Mouse (Mus musculus) liver, embryonic 14.5 days (tissue): ENCODE data around the gene Mief2. TPM values are rescaled to one million over a fixed set of nuclear protein-coding genes. Genes with fewer than 3 reads are reported as not detected.
A peak's percentile ranks its signal among the peaks of the same experiment; 100 is the strongest.

Experiments
- ATAC-seq: fragments of 200-750 bp; cut with Nextera tagmentation; 2 replicates; pipeline ENCODE4 v1.8.0; 2017; ENCODE audit warnings: moderate number of reproducible peaks, mild to moderate bottlenecking, moderate library complexity; ENCODE audit not compliant: insufficient read depth
- DNase-seq, 3 experiments: peaks; one replicate each; pipeline ENCODE4 v3.0.0-alpha.2; 2012 to 2013; ENCODE audit warnings: low read depth in 3 of 3, low spot score in 3 of 3
- H3K27ac ChIP-seq: fragments of 300-500 bp; sonication (generic); 2 replicates; pipeline ENCODE4 v1.5.1; 2014; ENCODE audit warnings: moderate library complexity, mild to moderate bottlenecking, control low read depth, inconsistent platforms
- H3K27me3 ChIP-seq: fragments of 300-500 bp; sonication (generic); 2 replicates; pipeline ENCODE4 v1.6.1; 2014; ENCODE audit warnings: mild to moderate bottlenecking, low read length, moderate library complexity; ENCODE audit not compliant: control insufficient read depth, insufficient read depth
- H3K36me3 ChIP-seq: fragments of 300-500 bp; sonication (generic); replicated peaks from 2 replicates; pipeline ENCODE4 v1.6.1; 2014; ENCODE audit warnings: low read depth; ENCODE audit not compliant: control insufficient read depth, insufficient read depth
- H3K4me1 ChIP-seq, 2 experiments: fragments of 200-500 bp in 1 of 2; fragments of 300-500 bp in 1 of 2; sonication (generic) in 1 of 2; replicated peaks; 2 replicates each; pipeline ENCODE4 v1.6.1; 2012 to 2014; ENCODE audit warnings: antibody characterized with exemption in 1 of 2, inconsistent platforms in 1 of 2, low read length in 1 of 2; ENCODE audit not compliant: control insufficient read depth in 2 of 2, insufficient read depth in 2 of 2
- H3K4me2 ChIP-seq: fragments of 300-500 bp; sonication (generic); 2 replicates; pipeline ENCODE4 v1.6.1; 2014; ENCODE audit warnings: low read depth, mild to moderate bottlenecking, control low read depth, moderate library complexity
- H3K4me3 ChIP-seq, 2 experiments: fragments of 200-500 bp in 1 of 2; fragments of 300-500 bp in 1 of 2; sonication (generic) in 1 of 2; 2 replicates each; pipeline ENCODE4 v1.5.1; 2012 to 2014; ENCODE audit warnings: low read depth in 2 of 2, low read length in 2 of 2, mild to moderate bottlenecking in 2 of 2, control low read depth in 1 of 2, inconsistent platforms in 1 of 2, moderate library complexity in 1 of 2; ENCODE audit not compliant: insufficient read depth in 1 of 2
- H3K9ac ChIP-seq: fragments of 300-500 bp; sonication (generic); replicated peaks from 2 replicates; pipeline ENCODE4 v1.6.1; 2014; ENCODE audit warnings: mild to moderate bottlenecking, control low read depth, moderate library complexity
- H3K9me3 ChIP-seq: fragments of 300-500 bp; sonication (generic); 2 replicates; pipeline ENCODE4 v1.6.1; 2016; ENCODE audit warnings: low read length, mixed read lengths; ENCODE audit not compliant: control insufficient read depth
- CTCF ChIP-seq: IDR thresholded peaks from 2 replicates; pipeline ENCODE4 v1.5.1; 2016; ENCODE audit warnings: antibody characterized with exemption, low read depth, control low read depth
- EP300 ChIP-seq: IDR thresholded peaks from 2 replicates; pipeline ENCODE4 v1.6.1; 2016; ENCODE audit warnings: antibody characterized with exemption, low read depth
- WGBS: fragments of 180-500 bp; shearing (Covaris S2); extraction: QIAGEN DNeasy Blood & Tissue Kit; methylation state at CpG from one replicate; pipeline ENCODE4 v1.1.7; 2014; ENCODE audit not compliant: insufficient replicate concordance; 5-methylcytosine and 5-hydroxymethylcytosine counted together
- polyA plus RNA-seq, 2 experiments: library from polyadenylated mRNA; depleted of rRNA in 1 of 2; stranded (reverse) in 1 of 2; unstranded in 1 of 2; fragments of >200 nt; fragmentation: Nextera tagmentation in 1 of 2; extraction: Ambion mirVana in 1 of 2; gene quantifications; 2 replicates each; pipeline versions ENCODE4 v1.2.1 to v1.2.3; 2012 to 2014

Mief2 gene
- polyA plus RNA-seq, 2 experiments, result 1.8 TPM

DNA sequence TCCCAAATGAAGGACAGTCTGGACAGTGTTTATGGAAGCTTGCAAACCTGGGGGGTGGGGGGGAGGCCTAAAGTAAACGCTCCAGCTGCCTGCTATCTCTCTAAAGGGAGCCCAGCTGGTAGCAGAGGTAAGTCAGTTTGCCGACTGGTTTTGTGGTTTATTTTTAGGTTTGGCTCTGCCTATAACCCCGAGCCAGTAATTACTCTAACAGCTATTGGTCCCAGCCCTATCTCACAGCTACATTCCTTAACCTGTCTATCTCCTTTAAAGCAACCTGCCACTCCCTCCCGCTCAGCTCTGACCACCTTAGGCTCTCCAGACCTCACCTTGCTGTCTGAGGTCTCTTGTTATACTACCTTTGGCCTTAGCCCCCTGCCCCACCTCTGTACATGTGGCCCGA lies 8.9 kb upstream of the Mief2 start:
- no peak overlapping the region for H3K4me3 ChIP-seq
- no peak overlapping the region for H3K4me2 ChIP-seq
- 39% methylated on average over 5 of the region's 5 CpGs for WGBS
- TF ChIP-seq EP300 (no peak), CTCF (no peak)
- DNase-seq (no peak), ATAC-seq (peak; percentile 11; the same call in 1 of the 2 replicates)
- no peaks in the 10 kb centered on the region; a peak in 1 of 4 replicates for H3K4me1 ChIP-seq
- no peaks in the 10 kb centered on the region for H3K9me3 ChIP-seq
- no peaks in the 10 kb centered on the region; the same call in 1 of the 2 replicates for H3K36me3 ChIP-seq
- H3K9ac ChIP-seq, result no peak overlapping the region
- no peak overlapping the region for H3K27ac ChIP-seq
- H3K27me3 ChIP-seq, result no peaks in the 10 kb centered on the region

DNA sequence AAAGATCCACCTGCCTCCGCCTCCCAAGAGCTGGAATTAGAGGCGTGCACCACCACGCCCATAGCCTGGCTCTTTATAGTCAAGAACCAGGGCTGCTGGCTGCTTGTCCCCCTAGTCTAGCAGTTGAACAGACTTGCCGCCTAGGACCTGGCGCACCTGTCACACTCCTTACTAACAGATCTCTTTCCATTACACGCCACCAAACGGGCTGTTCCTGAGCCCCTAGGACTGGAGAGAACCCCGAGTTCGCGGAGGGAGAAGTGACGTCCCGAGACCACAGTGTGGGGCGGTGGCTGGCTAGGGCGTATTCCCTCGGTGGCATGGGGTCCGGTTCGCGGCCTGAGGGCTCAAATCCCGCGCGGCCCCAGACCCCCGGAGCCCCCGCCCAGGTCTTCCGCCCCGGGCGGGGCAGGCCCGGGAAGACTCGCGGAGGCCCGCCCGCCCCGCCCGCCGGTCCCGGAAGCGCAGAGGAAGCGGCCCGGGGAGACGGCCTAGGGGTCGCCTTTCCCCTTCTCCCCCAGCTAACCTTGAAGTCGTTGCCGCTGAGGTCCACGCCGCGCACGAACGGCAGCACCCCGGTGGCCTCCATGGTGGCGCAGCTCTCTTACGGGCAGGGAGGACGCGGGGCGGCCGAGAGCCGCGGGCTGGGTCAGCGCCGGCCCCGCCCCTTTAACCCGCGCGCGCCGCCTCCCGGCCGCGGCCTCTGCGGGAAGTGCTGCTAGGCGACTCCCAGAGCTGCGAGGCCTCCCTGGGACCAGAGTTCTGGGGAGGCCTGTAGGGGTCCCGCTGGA lies 1.4 kb upstream of the Mief2 start, which contains the start of gene Flii:
Gene Flii (minus strand): TSS at position 663 of the 791 bp plus-strand sequence.
- Histone ChIP-seq H3K4me3 (peak within 1 kb of the TSS; percentile 64 to 90), H3K9me3 (no peaks in the 10 kb centered on the region), H3K9ac (peak within 1 kb of the TSS; percentile 71), H3K4me2 (peak within 1 kb of the TSS; percentile 92), H3K36me3 (no peaks in the 10 kb centered on the region), H3K27ac (peak within 1 kb of the TSS; percentile 78), H3K27me3 (no peaks in the 10 kb centered on the region), H3K4me1 (peaks cover 16 to 24% of the 10 kb centered on the region in 2 experiments)
- DNase-seq (peak; percentile 59 to 69 (median 63)), ATAC-seq (peak; percentile 74)
- no peak for TF ChIP-seq EP300
- peak; percentile 74 for TF ChIP-seq CTCF
- under 1% methylated on average over 67 of the region's 71 CpGs for WGBS

DNA sequence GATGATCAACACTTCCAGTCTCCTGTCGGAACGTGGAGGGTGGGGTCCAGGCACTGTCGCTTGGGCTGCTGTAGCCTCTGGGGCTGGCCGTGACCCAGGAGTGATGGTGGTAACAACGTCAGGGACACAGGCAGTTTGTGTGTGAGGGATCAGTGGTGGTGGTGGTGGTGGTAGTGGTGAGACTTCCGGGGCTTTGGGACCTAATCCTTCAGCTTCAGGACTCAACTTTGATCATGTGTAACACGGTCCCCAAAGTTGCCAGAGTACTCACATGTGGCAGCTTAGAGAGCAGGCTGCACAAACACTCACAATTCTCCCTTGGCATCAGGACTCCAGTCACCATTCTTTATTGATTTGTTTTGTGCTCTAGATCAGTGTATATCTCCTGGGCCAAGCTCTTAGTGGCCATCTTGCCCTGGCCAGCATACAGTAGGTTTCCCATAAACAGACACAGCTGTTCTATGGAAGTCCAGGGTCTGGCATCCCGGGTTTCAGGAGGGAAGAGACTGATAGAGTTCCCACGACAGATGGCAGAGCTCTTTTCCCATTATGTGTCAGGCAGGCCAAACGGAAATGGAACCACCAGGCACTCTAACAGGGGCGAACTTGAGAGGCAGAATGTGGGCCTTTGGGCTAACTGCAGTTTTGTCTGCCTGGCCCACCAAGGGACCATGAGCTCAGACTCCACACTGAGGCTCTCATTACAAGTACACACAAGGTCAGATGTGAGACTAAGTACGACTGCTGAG lies 632 bp upstream of the Mief2 start:
- peak; percentile 4; the same call in 1 of the 2 replicates for ATAC-seq
- Histone ChIP-seq H3K27me3 (no peaks in the 10 kb centered on the region), H3K9me3 (no peaks in the 10 kb centered on the region), H3K4me1 (peaks cover 16 to 24% of the 10 kb centered on the region in 2 experiments), H3K4me2 (peak overlapping the region; percentile 92), H3K9ac (peak overlapping the region; percentile 71), H3K36me3 (no peaks in the 10 kb centered on the region), H3K4me3 (peak overlapping the region; percentile 39 to 64), H3K27ac (peak overlapping the region; percentile 78)
- no peak for TF ChIP-seq CTCF
- no peak for TF ChIP-seq EP300
- no peak for DNase-seq
- 4% methylated on average over 12 of the region's 12 CpGs for WGBS

DNA sequence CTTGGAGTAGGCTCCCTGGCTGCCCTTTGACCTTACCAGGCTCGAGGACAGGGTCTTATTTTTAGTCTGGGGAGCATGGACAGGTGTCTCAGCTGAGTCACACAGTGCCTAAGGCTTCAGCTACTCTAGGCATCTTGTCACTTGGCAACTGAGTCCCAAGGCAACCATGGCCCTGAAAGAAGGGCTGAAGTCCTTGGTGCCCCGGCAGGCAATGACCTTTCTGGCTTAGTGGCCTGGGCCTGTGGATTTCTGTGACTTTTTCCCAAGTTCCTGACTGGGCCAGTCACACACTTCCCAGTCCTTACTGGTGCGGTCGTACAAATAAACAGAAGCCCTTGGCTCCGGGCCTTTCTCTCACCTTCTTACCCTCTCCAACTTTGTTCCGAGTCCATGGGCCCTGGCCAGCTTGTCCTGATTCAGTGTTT lies 1.0 kb downstream of the Mief2 start:
- H3K9ac ChIP-seq, result peak overlapping the region; percentile 60
- no peaks in the 10 kb centered on the region for H3K9me3 ChIP-seq
- H3K4me1 ChIP-seq, result peaks cover 16 to 24% of the 10 kb centered on the region in 2 experiments
- WGBS, result 71% methylated on average over 6 of the region's 6 CpGs
- H3K27ac ChIP-seq, result no peak overlapping the region
- H3K36me3 ChIP-seq, result no peaks in the 10 kb centered on the region
- no peaks in the 10 kb centered on the region for H3K27me3 ChIP-seq
- peak overlapping the region; percentile 92 for H3K4me2 ChIP-seq
- TF ChIP-seq CTCF, result no peak
- no peak for TF ChIP-seq EP300
- H3K4me3 ChIP-seq, result peak overlapping the region; percentile 9 to 64; a peak in 2 of 4 replicates
- no peak for ATAC-seq
- DNase-seq, result no peak

DNA sequence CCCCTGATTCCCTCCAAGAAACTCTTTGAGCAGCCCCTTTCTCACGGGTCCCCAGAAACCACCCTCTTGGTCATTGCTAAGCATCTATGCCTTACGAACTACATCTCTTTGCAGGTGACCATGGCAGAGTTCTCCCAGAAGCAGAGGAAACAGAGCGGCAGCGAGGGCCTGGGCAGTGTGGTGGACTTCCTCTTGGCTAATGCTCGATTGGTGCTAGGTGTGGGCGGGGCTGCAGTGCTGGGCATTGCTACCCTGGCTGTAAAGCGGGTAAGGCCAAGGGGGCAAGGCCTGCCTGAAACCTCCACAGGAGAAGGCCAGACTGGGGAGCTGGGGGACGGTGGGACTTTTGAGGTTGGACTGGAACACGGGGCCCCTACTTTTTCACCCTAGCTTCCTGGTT lies 2.0 kb downstream of the Mief2 start:
- H3K4me2 ChIP-seq, result no peak overlapping the region

More for the DNA sequence above, 2.0 kb downstream of the Mief2 start:
- WGBS, result 68% methylated on average over 9 of the region's 9 CpGs
- H3K27me3 ChIP-seq, result no peaks in the 10 kb centered on the region
- no peak overlapping the region for H3K4me3 ChIP-seq
- no peaks in the 10 kb centered on the region for H3K36me3 ChIP-seq
- no peak overlapping the region for H3K27ac ChIP-seq
- peaks cover 16 to 24% of the 10 kb centered on the region in 2 experiments for H3K4me1 ChIP-seq
- no peak overlapping the region for H3K9ac ChIP-seq
- DNase-seq, result no peak
- TF ChIP-seq CTCF (no peak), EP300 (no peak)
- no peaks in the 10 kb centered on the region for H3K9me3 ChIP-seq
- ATAC-seq, result no peak
